Mouse (Mus musculus): ENCODE measurements at regions not wholly inside any gene's neighbourhood (a gene's known extent, or its start where the extent isn't known, plus 50 kb on each side); places are given as distances from the start of the nearest gene placed in this dataset.

GRCm38 (mm10) chr4:58663628-58664205 lies 110.0 kb upstream of the Lpar1 start:
- H3K4me3 ChIP-seq (replicated peaks; ENCODE audit: low read depth, low read length): no peak overlapping the region
- H3K4me2 ChIP-seq (ENCODE audit: low read length): no peak overlapping the region
- WGBS: 49% methylated on average over 6 of the region's 6 CpGs
- no peak overlapping the region for H3K9ac ChIP-seq (ENCODE audit: low read depth, low read length)
- no peak overlapping the region for H3K27ac ChIP-seq
- DNase-seq (ENCODE audit: low spot score) (peak; percentile 73), ATAC-seq (replicated peaks; ENCODE audit: low FRiP score, low read depth) (no peak)
- TF ChIP-seq CTCF (IDR thresholded peaks at IDR 0.05; ENCODE audit: low read depth): no peak
- H3K4me1 ChIP-seq (replicated peaks; ENCODE audit: insufficient read depth, low read length): no peaks in the 10 kb centered on the region
- no peaks in the 10 kb centered on the region for H3K9me3 ChIP-seq (replicated peaks; ENCODE audit: low read length)
- H3K36me3 ChIP-seq (ENCODE audit: insufficient read depth, low read length): no peaks in the 10 kb centered on the region
- no peaks in the 10 kb centered on the region for H3K27me3 ChIP-seq (ENCODE audit: insufficient read depth, low read length)

GRCm38 (mm10) chr4:58661781-58662293 lies 108.1 kb upstream of the Lpar1 start:
- no peak for TF ChIP-seq CTCF (IDR thresholded peaks at IDR 0.05; ENCODE audit: low read depth)
- no peak overlapping the region for H3K4me3 ChIP-seq (replicated peaks; ENCODE audit: low read depth, low read length)
- H3K36me3 ChIP-seq (ENCODE audit: insufficient read depth, low read length): no peaks in the 10 kb centered on the region
- no peaks in the 10 kb centered on the region for H3K9me3 ChIP-seq (replicated peaks; ENCODE audit: low read length)
- DNase-seq (ENCODE audit: low spot score) (peak; percentile 75), ATAC-seq (replicated peaks; ENCODE audit: low FRiP score, low read depth) (no peak)
- H3K4me1 ChIP-seq (replicated peaks; ENCODE audit: insufficient read depth, low read length): no peaks in the 10 kb centered on the region
- 45% methylated on average over 4 of the region's 4 CpGs for WGBS
- H3K27ac ChIP-seq: no peak overlapping the region
- no peaks in the 10 kb centered on the region for H3K27me3 ChIP-seq (ENCODE audit: insufficient read depth, low read length)
- H3K4me2 ChIP-seq (ENCODE audit: low read length): no peak overlapping the region
- no peak overlapping the region for H3K9ac ChIP-seq (ENCODE audit: low read depth, low read length)

- Histone ChIP-seq H3K4me3 (replicated peaks; ENCODE audit: low read depth, low read length) (no peak overlapping the region), H3K27ac (no peak overlapping the region), H3K27me3 (ENCODE audit: insufficient read depth, low read length) (no peaks in the 10 kb centered on the region), H3K9me3 (replicated peaks; ENCODE audit: low read length) (no peaks in the 10 kb centered on the region), H3K4me1 (replicated peaks; ENCODE audit: insufficient read depth, low read length) (no peaks in the 10 kb centered on the region), H3K36me3 (ENCODE audit: insufficient read depth, low read length) (no peaks in the 10 kb centered on the region), H3K4me2 (ENCODE audit: low read length) (no peak overlapping the region), H3K9ac (ENCODE audit: low read depth, low read length) (no peak overlapping the region)
- no peak for DNase-seq (ENCODE audit: low spot score)
- ATAC-seq (replicated peaks; ENCODE audit: low FRiP score, low read depth): no peak
- no peak for TF ChIP-seq CTCF (IDR thresholded peaks at IDR 0.05; ENCODE audit: low read depth)
- 54% methylated on average over 5 of the region's 5 CpGs for WGBS
Measured at GRCm38 (mm10) chr4:58660511-58660910, 106.8 kb upstream of the Lpar1 start.

- Histone ChIP-seq H3K27me3 (ENCODE audit: insufficient read depth, low read length) (no peaks in the 10 kb centered on the region), H3K9me3 (replicated peaks; ENCODE audit: low read length) (no peaks in the 10 kb centered on the region), H3K36me3 (ENCODE audit: insufficient read depth, low read length) (no peaks in the 10 kb centered on the region), H3K9ac (ENCODE audit: low read depth, low read length) (no peak overlapping the region), H3K4me1 (replicated peaks; ENCODE audit: insufficient read depth, low read length) (no peaks in the 10 kb centered on the region), H3K4me3 (replicated peaks; ENCODE audit: low read depth, low read length) (no peak overlapping the region), H3K4me2 (ENCODE audit: low read length) (no peak overlapping the region), H3K27ac (0 out of 2 replicates have a peak overlapping the region, but pooled peaks have one; percentile 13)
- 52% methylated on average over 6 of the region's 6 CpGs for WGBS
- DNase-seq (ENCODE audit: low spot score) (no peak), ATAC-seq (replicated peaks; ENCODE audit: low FRiP score, low read depth) (no peak)
- TF ChIP-seq CTCF (IDR thresholded peaks at IDR 0.05; ENCODE audit: low read depth): no peak
Measured at GRCm38 (mm10) chr4:58658206-58658605, 104.5 kb upstream of the Lpar1 start.

- H3K4me1 ChIP-seq (replicated peaks; ENCODE audit: insufficient read depth, low read length): no peaks in the 10 kb centered on the region
- no peak overlapping the region for H3K27ac ChIP-seq
- WGBS: 17% methylated on average over 2 of the region's 2 CpGs
- no peak for TF ChIP-seq CTCF (IDR thresholded peaks at IDR 0.05; ENCODE audit: low read depth)
- H3K36me3 ChIP-seq (ENCODE audit: insufficient read depth, low read length): no peaks in the 10 kb centered on the region
- H3K27me3 ChIP-seq (ENCODE audit: insufficient read depth, low read length): no peaks in the 10 kb centered on the region
- peak; percentile 71 for DNase-seq (ENCODE audit: low spot score)
- no peak for ATAC-seq (replicated peaks; ENCODE audit: low FRiP score, low read depth)
- H3K9me3 ChIP-seq (replicated peaks; ENCODE audit: low read length): no peaks in the 10 kb centered on the region
- H3K9ac ChIP-seq (ENCODE audit: low read depth, low read length): no peak overlapping the region
- H3K4me3 ChIP-seq (replicated peaks; ENCODE audit: low read depth, low read length): no peak overlapping the region
- H3K4me2 ChIP-seq (ENCODE audit: low read length): no peak overlapping the region
Measured at GRCm38 (mm10) chr4:58647761-58648295, 94.1 kb upstream of the Lpar1 start.

- H3K4me3 ChIP-seq (replicated peaks; ENCODE audit: low read depth, low read length): no peak overlapping the region
- H3K27me3 ChIP-seq (ENCODE audit: insufficient read depth, low read length): no peaks in the 10 kb centered on the region
- H3K27ac ChIP-seq: no peak overlapping the region
- H3K9ac ChIP-seq (ENCODE audit: low read depth, low read length): no peak overlapping the region
- no peaks in the 10 kb centered on the region for H3K36me3 ChIP-seq (ENCODE audit: insufficient read depth, low read length)
- H3K4me1 ChIP-seq (replicated peaks; ENCODE audit: insufficient read depth, low read length): no peaks in the 10 kb centered on the region
- 96% methylated on average over 6 of the region's 6 CpGs for WGBS
- no peak overlapping the region for H3K4me2 ChIP-seq (ENCODE audit: low read length)
- H3K9me3 ChIP-seq (replicated peaks; ENCODE audit: low read length): no peaks in the 10 kb centered on the region
- no peak for ATAC-seq (replicated peaks; ENCODE audit: low FRiP score, low read depth)
- no peak for TF ChIP-seq CTCF (IDR thresholded peaks at IDR 0.05; ENCODE audit: low read depth)
- DNase-seq (ENCODE audit: low spot score): no peak
Measured at GRCm38 (mm10) chr4:58646821-58647220, 93.1 kb upstream of the Lpar1 start.
